Mouse (Mus musculus): ENCODE results near the gene Adi1. TPM values are rescaled to one million over a fixed set of nuclear protein-coding genes. Genes with fewer than 3 reads are reported as not detected.
A peak's percentile ranks its signal among the peaks of the same experiment; 100 is the strongest.

Adi1 gene
- total and polyA plus RNA-seq, 3 experiments = 20.1 to 70.8 (median 45.3) TPM

- no peaks in the 10 kb centered on the region for H3K27me3 ChIP-seq (ENCODE audit: insufficient read depth, low read length)
- no peak for TF ChIP-seq TAL1 (conservative IDR thresholded peaks at IDR 0.05; ENCODE audit: low read depth, low read length)
- TF ChIP-seq CTCF (IDR thresholded peaks at IDR 0.05; ENCODE audit: low read depth, low read length) = peak; percentile 100
- H3K36me3 ChIP-seq (replicated peaks) = peaks cover 95% of the 10 kb centered on the region
- peak; percentile 57 for DNase-seq (ENCODE audit: low spot score)
- ATAC-seq (ENCODE audit: extremely low read depth, insufficient number of reproducible peaks, low FRiP score, poor library complexity, severe bottlenecking) = no peak
- H3K9me3 ChIP-seq (replicated peaks) = no peaks in the 10 kb centered on the region
- no peak overlapping the region for H3K4me3 ChIP-seq (ENCODE audit: low read depth, low read length)
- H3K4me1 ChIP-seq (ENCODE audit: insufficient read depth, low read depth, low read length) = peaks cover 3% of the 10 kb centered on the region; the same call in 1 of the 2 replicates
Observed at GRCm38 (mm10) chr12:28699656-28700055, 24.6 kb downstream of the Adi1 start.

- TF ChIP-seq CTCF (IDR thresholded peaks at IDR 0.05; ENCODE audit: low read depth, low read length) = no peak
- TF ChIP-seq GATA2 (IDR thresholded peaks at IDR 0.05; ENCODE audit: borderline replicate concordance, low read depth, low read length) = no peak
Observed at GRCm38 (mm10) chr12:28700101-28700511, 25.1 kb downstream of the Adi1 start.

GRCm38 (mm10) chr12:28700561-28701025 is 25.6 kb downstream of the Adi1 start:
- H3K4me3 ChIP-seq (ENCODE audit: low read depth, low read length) = no peak overlapping the region
- peaks cover 3% of the 10 kb centered on the region; the same call in 1 of the 2 replicates for H3K4me1 ChIP-seq (ENCODE audit: insufficient read depth, low read depth, low read length)
- peaks cover 95% of the 10 kb centered on the region for H3K36me3 ChIP-seq (replicated peaks)
- no peaks in the 10 kb centered on the region for H3K9me3 ChIP-seq (replicated peaks)
- H3K27me3 ChIP-seq (ENCODE audit: insufficient read depth, low read length) = no peaks in the 10 kb centered on the region
- DNase-seq (ENCODE audit: low spot score) (no peak), ATAC-seq (ENCODE audit: extremely low read depth, insufficient number of reproducible peaks, low FRiP score, poor library complexity, severe bottlenecking) (no peak)
- TF ChIP-seq GATA2 (IDR thresholded peaks at IDR 0.05; ENCODE audit: borderline replicate concordance, low read depth, low read length) = no peak
- TF ChIP-seq GATA1 (IDR thresholded peaks at IDR 0.05; ENCODE audit: borderline replicate concordance, low read length) = no peak
- TF ChIP-seq TAL1 (conservative IDR thresholded peaks at IDR 0.05; ENCODE audit: low read depth, low read length) = no peak
- no peak for TF ChIP-seq POLR2AphosphoS5 (IDR thresholded peaks at IDR 0.05; ENCODE audit: insufficient replicate concordance, low read depth, low read length)
- no peak for TF ChIP-seq CTCF (IDR thresholded peaks at IDR 0.05; ENCODE audit: low read depth, low read length)

More at GRCm38 (mm10) chr12:28700101-28700511, 25.1 kb downstream of the Adi1 start:
- H3K36me3 ChIP-seq (replicated peaks) = peaks cover 95% of the 10 kb centered on the region
- DNase-seq (ENCODE audit: low spot score) (no peak), ATAC-seq (ENCODE audit: extremely low read depth, insufficient number of reproducible peaks, low FRiP score, poor library complexity, severe bottlenecking) (no peak)
- H3K4me3 ChIP-seq (ENCODE audit: low read depth, low read length) = no peak overlapping the region
- H3K4me1 ChIP-seq (ENCODE audit: insufficient read depth, low read depth, low read length) = peaks cover 3% of the 10 kb centered on the region; the same call in 1 of the 2 replicates
- H3K27me3 ChIP-seq (ENCODE audit: insufficient read depth, low read length) = no peaks in the 10 kb centered on the region
- no peaks in the 10 kb centered on the region for H3K9me3 ChIP-seq (replicated peaks)

DNA sequence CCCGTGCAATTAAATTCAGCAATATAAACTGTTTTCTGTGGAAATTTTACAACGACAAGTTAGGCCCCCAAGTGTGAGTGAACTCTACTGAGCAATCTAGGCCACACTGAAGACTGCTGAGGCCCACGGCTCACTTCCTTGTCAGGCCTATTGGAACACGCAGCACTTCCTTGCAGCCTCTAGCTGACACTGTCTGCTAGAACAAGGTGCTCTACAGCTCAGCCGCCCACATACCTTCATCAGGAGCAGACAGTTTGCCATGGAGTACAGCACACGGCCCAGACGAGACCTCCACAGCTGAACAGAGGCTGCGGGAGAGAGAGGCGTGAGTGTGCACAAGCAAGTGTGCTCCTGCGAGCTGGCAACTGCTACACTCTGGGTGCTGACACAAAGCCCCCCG is 26.3 kb downstream of the Adi1 start:
- ATAC-seq (ENCODE audit: extremely low read depth, insufficient number of reproducible peaks, low FRiP score, poor library complexity, severe bottlenecking) (no peak), DNase-seq (ENCODE audit: low spot score) (no peak)
- Histone ChIP-seq H3K9me3 (replicated peaks) (no peaks in the 10 kb centered on the region), H3K36me3 (replicated peaks) (peaks cover 95% of the 10 kb centered on the region), H3K27me3 (ENCODE audit: insufficient read depth, low read length) (no peaks in the 10 kb centered on the region), H3K4me3 (ENCODE audit: low read depth, low read length) (no peak overlapping the region), H3K4me1 (ENCODE audit: insufficient read depth, low read depth, low read length) (peaks cover 3% of the 10 kb centered on the region; the same call in 1 of the 2 replicates)
- no peak for TF ChIP-seq GATA2 (IDR thresholded peaks at IDR 0.05; ENCODE audit: borderline replicate concordance, low read depth, low read length)
- no peak for TF ChIP-seq GATA1 (IDR thresholded peaks at IDR 0.05; ENCODE audit: borderline replicate concordance, low read length)
- no peak for TF ChIP-seq TAL1 (conservative IDR thresholded peaks at IDR 0.05; ENCODE audit: low read depth, low read length)
- TF ChIP-seq CTCF (IDR thresholded peaks at IDR 0.05; ENCODE audit: low read depth, low read length) = no peak
- no peak for TF ChIP-seq POLR2AphosphoS5 (IDR thresholded peaks at IDR 0.05; ENCODE audit: insufficient replicate concordance, low read depth, low read length)

GRCm38 (mm10) chr12:28704381-28704780 is 29.4 kb downstream of the Adi1 start:
- no peaks in the 10 kb centered on the region for H3K27me3 ChIP-seq (ENCODE audit: insufficient read depth, low read length)
- H3K4me1 ChIP-seq (ENCODE audit: insufficient read depth, low read depth, low read length) = peaks cover 3% of the 10 kb centered on the region; the same call in 1 of the 2 replicates
- DNase-seq (ENCODE audit: low spot score) (no peak), ATAC-seq (ENCODE audit: extremely low read depth, insufficient number of reproducible peaks, low FRiP score, poor library complexity, severe bottlenecking) (no peak)
- H3K4me3 ChIP-seq (ENCODE audit: low read depth, low read length) = no peak overlapping the region
- no peaks in the 10 kb centered on the region for H3K9me3 ChIP-seq (replicated peaks)
- no peak for TF ChIP-seq GATA2 (IDR thresholded peaks at IDR 0.05; ENCODE audit: borderline replicate concordance, low read depth, low read length)
- TF ChIP-seq POLR2AphosphoS5 (IDR thresholded peaks at IDR 0.05; ENCODE audit: insufficient replicate concordance, low read depth, low read length) = no peak
- no peak for TF ChIP-seq CTCF (IDR thresholded peaks at IDR 0.05; ENCODE audit: low read depth, low read length)
- no peak for TF ChIP-seq TAL1 (conservative IDR thresholded peaks at IDR 0.05; ENCODE audit: low read depth, low read length)
- TF ChIP-seq GATA1 (IDR thresholded peaks at IDR 0.05; ENCODE audit: borderline replicate concordance, low read length) = no peak
- peaks cover 95% of the 10 kb centered on the region for H3K36me3 ChIP-seq (replicated peaks)

- no peak overlapping the region for H3K4me3 ChIP-seq (ENCODE audit: low read depth, low read length)
- peaks cover 97% of the 10 kb centered on the region for H3K36me3 ChIP-seq (replicated peaks)
- peaks cover 3% of the 10 kb centered on the region; the same call in 1 of the 2 replicates for H3K4me1 ChIP-seq (ENCODE audit: insufficient read depth, low read depth, low read length)
- ATAC-seq (ENCODE audit: extremely low read depth, insufficient number of reproducible peaks, low FRiP score, poor library complexity, severe bottlenecking) (no peak), DNase-seq (ENCODE audit: low spot score) (no peak)
- no peaks in the 10 kb centered on the region for H3K9me3 ChIP-seq (replicated peaks)
- H3K27me3 ChIP-seq (ENCODE audit: insufficient read depth, low read length) = no peaks in the 10 kb centered on the region
- no peak for TF ChIP-seq GATA1 (IDR thresholded peaks at IDR 0.05; ENCODE audit: borderline replicate concordance, low read length)
Observed at GRCm38 (mm10) chr12:28705204-28705603, 30.2 kb downstream of the Adi1 start.

DNA sequence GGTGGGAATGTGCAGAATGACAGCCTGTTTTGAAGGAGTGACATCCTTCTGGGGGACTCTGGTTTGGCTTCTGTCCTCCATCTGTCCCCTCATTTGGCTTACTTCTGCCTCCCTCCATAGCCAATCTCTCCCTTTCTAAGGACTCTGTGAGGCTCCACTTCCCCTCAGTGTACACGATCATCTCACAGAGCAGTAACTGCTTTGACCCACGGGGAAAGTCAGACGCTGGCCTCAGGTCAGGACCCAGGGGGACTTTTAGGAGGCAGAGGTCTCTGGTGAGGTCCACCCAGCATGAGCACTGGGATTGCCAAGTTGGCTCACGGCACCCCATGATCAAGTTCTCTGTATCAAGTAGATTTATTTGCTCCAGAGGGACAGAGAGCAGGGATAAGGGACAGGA is 33.1 kb downstream of the Adi1 start:
- H3K9me3 ChIP-seq (replicated peaks) = no peaks in the 10 kb centered on the region
- no peaks in the 10 kb centered on the region for H3K4me1 ChIP-seq (ENCODE audit: insufficient read depth, low read depth, low read length)
- no peak for TF ChIP-seq GATA2 (IDR thresholded peaks at IDR 0.05; ENCODE audit: borderline replicate concordance, low read depth, low read length)
- TF ChIP-seq GATA1 (IDR thresholded peaks at IDR 0.05; ENCODE audit: borderline replicate concordance, low read length) = no peak
- TF ChIP-seq CTCF (IDR thresholded peaks at IDR 0.05; ENCODE audit: low read depth, low read length) = no peak
- no peak for TF ChIP-seq POLR2AphosphoS5 (IDR thresholded peaks at IDR 0.05; ENCODE audit: insufficient replicate concordance, low read depth, low read length)
- no peak for TF ChIP-seq TAL1 (conservative IDR thresholded peaks at IDR 0.05; ENCODE audit: low read depth, low read length)
- H3K4me3 ChIP-seq (ENCODE audit: low read depth, low read length) = no peak overlapping the region
- H3K27me3 ChIP-seq (ENCODE audit: insufficient read depth, low read length) = no peaks in the 10 kb centered on the region
- no peak for DNase-seq (ENCODE audit: low spot score)
- peaks cover 97% of the 10 kb centered on the region for H3K36me3 ChIP-seq (replicated peaks)
- no peak for ATAC-seq (ENCODE audit: extremely low read depth, insufficient number of reproducible peaks, low FRiP score, poor library complexity, severe bottlenecking)
